Mouse (Mus musculus) heart, adult 2 months (tissue): ENCODE data around the gene Klhl24.

Source experiments
- CTCF ChIP-seq: fragments of 200-600 bp; IDR thresholded peaks from 2 replicates; pipeline ENCODE4 v1.8.1; 2022; ENCODE audit warnings: antibody characterized with exemption, mild to moderate bottlenecking, moderate library complexity
- EP300 ChIP-seq: fragments of 200-500 bp; IDR thresholded peaks from 2 replicates; pipeline ENCODE4 v1.6.1; 2011; ENCODE audit warnings: low read depth, low read length, control low read depth; ENCODE audit not compliant: insufficient read depth
- POLR2A ChIP-seq: fragments of 200-500 bp; IDR thresholded peaks from 2 replicates; pipeline ENCODE4 v1.6.1; 2011; ENCODE audit warnings: mild to moderate bottlenecking, low read depth, low read length, control low read depth; ENCODE audit not compliant: insufficient read depth

DNA sequence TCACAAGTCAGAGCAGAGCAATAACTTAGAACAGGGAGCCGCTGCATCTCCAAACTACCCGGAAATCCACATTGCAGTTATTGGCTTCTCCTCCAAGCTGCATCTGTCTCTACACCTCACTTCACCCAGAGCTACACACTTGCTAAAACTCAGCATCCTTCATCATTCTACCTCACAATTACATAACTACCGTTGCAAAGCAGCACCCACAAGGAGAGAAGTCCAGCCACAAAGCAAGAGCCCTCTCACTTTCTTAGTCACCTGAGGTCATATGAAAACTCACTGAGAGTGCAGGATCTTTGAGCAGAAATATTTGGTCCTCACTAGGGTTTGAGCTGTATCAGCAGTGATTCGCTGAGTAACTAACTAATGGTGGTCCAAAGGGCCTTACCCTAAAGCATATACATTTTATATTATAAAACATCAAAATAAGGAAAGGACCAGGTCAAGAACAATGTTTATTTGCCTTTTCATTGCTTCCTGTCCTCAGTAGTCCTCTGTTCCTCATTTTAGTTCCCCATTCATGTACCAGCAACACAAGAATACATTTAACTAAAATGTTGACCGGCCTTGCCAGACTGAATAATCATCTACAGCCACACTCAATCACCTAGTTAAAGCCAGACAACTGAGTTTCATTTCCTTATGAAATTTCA lies 12.0 kb upstream of the Klhl24 start:
- TF ChIP-seq CTCF (no peak), EP300 (no peak), POLR2A (no peak)
